Comparison of ENCODE assay signal across 11 mouse cellular contexts in the genomic region with DNA sequence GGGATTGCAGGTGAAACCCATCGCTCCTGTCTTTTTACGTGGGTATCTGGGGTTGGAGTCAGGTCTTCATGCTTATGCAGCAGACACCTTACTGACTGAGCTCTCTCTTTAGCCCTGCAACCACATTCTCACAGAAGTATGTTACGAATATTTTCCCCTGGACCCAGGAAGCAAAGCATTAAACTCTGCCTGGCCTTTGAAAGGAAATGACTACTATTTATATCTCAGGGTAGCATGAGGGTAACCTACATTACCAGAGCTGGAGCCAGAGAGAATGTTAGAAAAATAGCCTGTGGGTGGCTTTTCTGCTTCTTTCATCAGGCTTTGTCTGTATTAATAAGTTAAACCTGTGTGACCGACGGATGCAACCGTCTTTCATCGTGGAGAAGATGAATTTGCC. TPM values are rescaled to one million over a fixed set of nuclear protein-coding genes. Genes with fewer than 3 reads are reported as not detected.
A peak's percentile ranks its signal among the peaks of the same experiment; 100 is the strongest.
DNase-seq lines count a peak whose midpoint lies in the region; ATAC-seq lines count a peak whose summit lies in the region.
"Had no signal": no experiment of that assay in that cellular context is flagged by ENCODE, and none has a peak within 500 bp of the region (broad histone marks: within the 10 kb centered on the region; RNA-seq: fewer than 3 reads in every experiment).

No protein-coding gene starts in this region.

- no peak overlapping the region for H3K4me2 ChIP-seq in neural tube, embryonic 12.5 days (replicated peaks)
- H3K4me2 ChIP-seq in stomach, embryonic 16.5 days (ENCODE audit: low read depth, low read length), result no peak overlapping the region
- H3K4me2 ChIP-seq: forebrain, embryonic 13.5 days had no signal

- peak overlapping the region; percentile 17; the same call in 1 of the 2 replicates for H3K9ac ChIP-seq in neural tube, embryonic 12.5 days
- no peak overlapping the region for H3K9ac ChIP-seq in stomach, embryonic 16.5 days (ENCODE audit: low read length)
- H3K9ac ChIP-seq: forebrain, embryonic 13.5 days had no signal

- H3K36me3 ChIP-seq in neural tube, embryonic 12.5 days, result peaks cover 4% of the 10 kb centered on the region; the same call in 1 of the 2 replicates
- H3K36me3 ChIP-seq in stomach, embryonic 16.5 days (ENCODE audit: control insufficient read depth, insufficient read depth, low read length), result no peaks in the 10 kb centered on the region

- intact Hi-C loops in heart, postnatal 36 days (cut with DNase I), result no loop called here

- no peak overlapping the region for H3K27ac ChIP-seq in neural tube, embryonic 12.5 days
- peak overlapping the region; percentile 58 for H3K27ac ChIP-seq in stomach, embryonic 16.5 days (ENCODE audit: low read length)
- H3K27ac ChIP-seq: forebrain, embryonic 13.5 days; hindbrain, embryonic 10.5 days had no signal

- ATAC-seq in neural tube, embryonic 12.5 days (ENCODE audit: low FRiP score, low read depth), result no peak
- ATAC-seq in stomach, embryonic 16.5 days (ENCODE audit: insufficient read depth, low FRiP score), result no peak
- ATAC-seq: forebrain, embryonic 13.5 days had no signal

- peak; percentile 3 for DNase-seq in heart, postnatal 4 days
- DNase-seq in heart, postnatal 36 days, result no peak
- DNase-seq in neural tube, embryonic 10.5 days (ENCODE audit: extremely low spot score, low spot score), result no peak
- DNase-seq in induced T-regulatory cell, adult 2 months (ENCODE audit: low read depth), result peak; percentile 59
- DNase-seq in embryo, embryonic 11 days, result no peak
- DNase-seq: gastrocnemius, postnatal 36 days; left cerebral cortex, postnatal 4 days had no signal

- H3K27me3 ChIP-seq in neural tube, embryonic 12.5 days (replicated peaks), result no peaks in the 10 kb centered on the region
- H3K27me3 ChIP-seq in stomach, embryonic 16.5 days (ENCODE audit: control insufficient read depth, insufficient read depth, low read length), result no peaks in the 10 kb centered on the region
- H3K27me3 ChIP-seq: forebrain, embryonic 13.5 days had no signal

- H3K4me1 ChIP-seq in neural tube, embryonic 12.5 days, result peaks cover 13% of the 10 kb centered on the region
- peaks cover 25% of the 10 kb centered on the region for H3K4me1 ChIP-seq in stomach, embryonic 16.5 days (ENCODE audit: control insufficient read depth, insufficient read depth, low read length)

- H3K4me3 ChIP-seq in neural tube, embryonic 12.5 days, result no peak overlapping the region
- H3K4me3 ChIP-seq in stomach, embryonic 16.5 days (replicated peaks; ENCODE audit: low read length), result no peak overlapping the region
- H3K4me3 ChIP-seq: forebrain, embryonic 13.5 days; hindbrain, embryonic 10.5 days had no signal

- 76% methylated on average over 7 of the region's 7 CpGs for WGBS in neural tube, embryonic 12.5 days
- WGBS in stomach, embryonic 16.5 days, result 28% methylated on average over 7 of the region's 7 CpGs

- H3K9me3 ChIP-seq in neural tube, embryonic 12.5 days, result no peaks in the 10 kb centered on the region
- no peaks in the 10 kb centered on the region for H3K9me3 ChIP-seq in stomach, embryonic 16.5 days (replicated peaks; ENCODE audit: control insufficient read depth, low read length)
- H3K9me3 ChIP-seq: forebrain, embryonic 13.5 days; hindbrain, embryonic 10.5 days had no signal

RNA-seq across cellular contexts. Expression of gene Inpp5b, which starts 13.9 kb away (rescaled TPM):
- total RNA-seq in heart, postnatal 4 days (2021), result 10 to 100 TPM; 10.3 to 10.5 TPM
- total RNA-seq in heart, postnatal 36 days (2021), result 10 to 100 TPM in 1 of 2 experiments, 1 to 10 TPM in 1; 8.6 to 11.7 TPM
- 26.2 and 29.7 TPM in 2 replicates for polyA plus RNA-seq in neural tube, embryonic 12.5 days (2016; fragmentation: Nextera tagmentation; extraction: Ambion mirVana)
- 33.0 and 35.8 TPM in 2 replicates for polyA plus RNA-seq in stomach, embryonic 16.5 days (2015; fragmentation: Nextera tagmentation; extraction: Ambion mirVana)

RNA-seq across cellular contexts. Expression of gene Sf3a3, which starts 41.0 kb away (rescaled TPM):
- total RNA-seq in heart, postnatal 4 days (2021), result 10 to 100 TPM; 35.0 to 37.4 TPM
- total RNA-seq in heart, postnatal 36 days (2021), result 10 to 100 TPM; 18.1 to 18.2 TPM
- 157 and 162 TPM in 2 replicates for polyA plus RNA-seq in neural tube, embryonic 12.5 days (2016; fragmentation: Nextera tagmentation; extraction: Ambion mirVana)
- 114 and 118 TPM in 2 replicates for polyA plus RNA-seq in stomach, embryonic 16.5 days (2015; fragmentation: Nextera tagmentation; extraction: Ambion mirVana)

RNA-seq across cellular contexts. Expression of gene Mtf1, which starts 46.4 kb away (rescaled TPM):
- 10 to 100 TPM; 15.2 to 15.3 TPM for total RNA-seq in heart, postnatal 4 days (2021)
- 10 to 100 TPM; 14.8 to 14.9 TPM for total RNA-seq in heart, postnatal 36 days (2021)
- 12.9 and 14.2 TPM in 2 replicates for polyA plus RNA-seq in neural tube, embryonic 12.5 days (2016; fragmentation: Nextera tagmentation; extraction: Ambion mirVana)
- 13.9 and 14.5 TPM in 2 replicates for polyA plus RNA-seq in stomach, embryonic 16.5 days (2015; fragmentation: Nextera tagmentation; extraction: Ambion mirVana)

RNA-seq across cellular contexts. Expression of gene Fhl3, which starts 55.0 kb away (rescaled TPM):
- total RNA-seq in heart, postnatal 4 days (2021), result 10 to 100 TPM; 22.4 to 23.4 TPM
- 10 to 100 TPM; 12.9 to 13.7 TPM for total RNA-seq in heart, postnatal 36 days (2021)
- polyA plus RNA-seq in neural tube, embryonic 12.5 days (2016; fragmentation: Nextera tagmentation; extraction: Ambion mirVana), result 1.6 and 3.6 TPM in 2 replicates
- 10.1 and 10.8 TPM in 2 replicates for polyA plus RNA-seq in stomach, embryonic 16.5 days (2015; fragmentation: Nextera tagmentation; extraction: Ambion mirVana)

Comparison
In these comparisons a context has a peak if more than half of its experiments do, and no peak if none do; other contexts are left out.
1. DNase-seq: peak in heart, postnatal 4 days (single experiment) and induced T-regulatory cell, adult 2 months (single experiment); none in heart, postnatal 36 days (0 of 2), neural tube, embryonic 10.5 days (single experiment) and embryo, embryonic 11 days (single experiment).